Mouse (Mus musculus): Measurements from ENCODE around the gene Akap13. TPM values are rescaled to one million over a fixed set of nuclear protein-coding genes. Genes with fewer than 3 reads are reported as not detected.

Gene Akap13
- polyA plus RNA-seq, 1 experiment from 2014 or later: 32.1 TPM

DNA sequence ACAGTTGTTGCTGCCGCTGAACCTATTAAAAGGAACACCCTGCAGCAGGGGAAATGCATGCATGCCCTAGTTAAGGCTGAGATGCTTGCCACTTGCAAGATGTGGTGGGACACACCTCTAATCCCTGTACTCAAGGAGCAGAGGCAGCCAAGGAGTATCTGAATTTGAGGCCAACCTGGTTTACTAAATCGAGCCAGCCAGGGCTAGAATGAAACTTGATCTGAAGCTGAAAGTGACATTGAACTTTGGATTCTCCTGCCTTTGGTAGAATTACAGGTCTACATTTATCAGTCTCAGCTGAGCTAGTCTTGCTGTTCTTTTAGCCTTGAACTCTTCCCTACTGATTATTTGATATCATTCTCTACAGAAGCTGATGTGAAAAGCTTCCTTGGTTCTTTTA lies 172.5 kb downstream of the Akap13 start:
- no peak overlapping the region for H3K4me3 ChIP-seq (ENCODE audit: low read depth, low read length)
- no peak overlapping the region for H3K4me2 ChIP-seq (replicated peaks; ENCODE audit: low read depth, low read length)
- DNase-seq (ENCODE audit: low spot score) (no peak), ATAC-seq (ENCODE audit: low FRiP score) (no peak)
- no peaks in the 10 kb centered on the region for H3K27me3 ChIP-seq (ENCODE audit: control insufficient read depth, insufficient read depth, low read length)
- H3K9ac ChIP-seq (ENCODE audit: low read depth, low read length): no peak overlapping the region
- H3K36me3 ChIP-seq (ENCODE audit: control insufficient read depth, insufficient read depth, low read length): no peaks in the 10 kb centered on the region
- no peaks in the 10 kb centered on the region for H3K4me1 ChIP-seq (replicated peaks; ENCODE audit: control insufficient read depth, insufficient read depth, low read length)
- no peaks in the 10 kb centered on the region for H3K9me3 ChIP-seq (ENCODE audit: control insufficient read depth, low read length)
- 90% methylated on average over 2 of the region's 2 CpGs for WGBS
- no peak overlapping the region for H3K27ac ChIP-seq (ENCODE audit: low read depth, low read length)

DNA sequence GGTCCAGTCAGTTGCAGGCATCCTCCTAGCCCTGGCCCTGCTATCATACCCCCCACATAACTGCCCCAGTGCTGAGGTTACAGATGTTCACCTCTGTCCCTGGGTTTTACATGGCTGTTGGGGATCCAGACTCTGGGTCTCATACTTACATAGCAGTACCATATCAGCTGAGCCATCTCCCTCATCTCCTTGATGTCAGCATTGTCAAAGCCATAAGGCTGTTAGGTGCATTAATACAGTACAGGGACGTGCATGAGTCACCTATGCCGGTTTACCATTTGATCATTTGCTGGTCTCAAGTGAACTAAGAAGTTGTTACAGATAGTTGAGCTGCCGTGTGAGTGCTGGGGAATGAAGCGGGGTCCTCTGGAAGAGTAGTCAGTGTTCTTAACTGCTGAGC lies 174.3 kb downstream of the Akap13 start:
- no peak overlapping the region for H3K4me3 ChIP-seq (ENCODE audit: low read depth, low read length)
- no peaks in the 10 kb centered on the region for H3K27me3 ChIP-seq (ENCODE audit: control insufficient read depth, insufficient read depth, low read length)
- no peak overlapping the region for H3K27ac ChIP-seq (ENCODE audit: low read depth, low read length)
- DNase-seq (ENCODE audit: low spot score): no peak
- 93% methylated on average over 4 of the region's 4 CpGs for WGBS
- H3K9me3 ChIP-seq (ENCODE audit: control insufficient read depth, low read length): no peaks in the 10 kb centered on the region
- no peak for ATAC-seq (ENCODE audit: low FRiP score)
- H3K9ac ChIP-seq (ENCODE audit: low read depth, low read length): no peak overlapping the region
- no peaks in the 10 kb centered on the region for H3K4me1 ChIP-seq (replicated peaks; ENCODE audit: control insufficient read depth, insufficient read depth, low read length)
- H3K36me3 ChIP-seq (ENCODE audit: control insufficient read depth, insufficient read depth, low read length): no peaks in the 10 kb centered on the region
- H3K4me2 ChIP-seq (replicated peaks; ENCODE audit: low read depth, low read length): no peak overlapping the region

DNA sequence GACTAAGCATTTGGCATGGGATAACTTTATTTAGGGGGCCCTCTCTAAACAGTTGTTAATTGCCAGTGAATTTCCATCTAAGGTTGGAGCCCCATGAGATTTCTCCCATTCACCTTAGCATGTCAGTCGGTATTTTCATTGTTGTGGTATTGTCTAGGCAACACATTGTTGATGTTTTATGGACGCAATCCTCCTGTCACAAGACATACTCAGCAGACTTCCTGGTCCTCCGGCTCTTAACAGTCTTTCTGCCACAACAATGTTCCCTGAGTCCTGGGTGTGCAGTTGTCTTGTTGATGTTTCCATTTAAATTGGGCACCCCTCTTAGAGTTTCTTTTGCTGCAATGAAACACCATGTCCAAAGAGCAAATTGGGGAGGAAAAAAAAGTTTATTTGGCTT lies 177.6 kb downstream of the Akap13 start:
- DNase-seq (ENCODE audit: low spot score) (no peak), ATAC-seq (ENCODE audit: low FRiP score) (no peak)
- Histone ChIP-seq H3K27me3 (ENCODE audit: control insufficient read depth, insufficient read depth, low read length) (no peaks in the 10 kb centered on the region), H3K27ac (ENCODE audit: low read depth, low read length) (no peak overlapping the region), H3K9me3 (ENCODE audit: control insufficient read depth, low read length) (no peaks in the 10 kb centered on the region), H3K4me1 (replicated peaks; ENCODE audit: control insufficient read depth, insufficient read depth, low read length) (no peaks in the 10 kb centered on the region), H3K4me3 (ENCODE audit: low read depth, low read length) (no peak overlapping the region), H3K36me3 (ENCODE audit: control insufficient read depth, insufficient read depth, low read length) (no peaks in the 10 kb centered on the region), H3K4me2 (replicated peaks; ENCODE audit: low read depth, low read length) (no peak overlapping the region), H3K9ac (ENCODE audit: low read depth, low read length) (no peak overlapping the region)
- WGBS: 63% methylated on average over 3 of the region's 3 CpGs

DNA sequence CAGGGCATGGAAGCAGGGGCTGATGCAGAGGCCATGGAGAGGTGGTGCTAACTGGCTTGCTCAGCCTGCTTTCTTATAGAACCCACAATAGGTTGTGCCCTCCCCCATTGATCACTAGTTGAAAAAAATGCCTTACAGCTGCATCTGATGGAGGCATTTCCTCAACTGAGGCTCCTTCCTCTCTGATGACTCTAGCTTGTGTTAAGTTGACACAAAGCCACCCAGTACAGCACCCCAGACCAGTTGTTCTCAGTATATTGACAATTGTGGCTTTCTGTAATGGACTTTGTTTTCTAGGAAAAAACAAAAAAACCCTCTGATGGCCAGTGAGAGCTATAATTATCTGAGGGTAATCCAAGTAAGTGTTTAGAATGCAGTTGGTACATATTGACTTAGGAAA lies 178.1 kb downstream of the Akap13 start:
- ATAC-seq (ENCODE audit: low FRiP score) (no peak), DNase-seq (ENCODE audit: low spot score) (no peak)
- no peak overlapping the region for H3K4me2 ChIP-seq (replicated peaks; ENCODE audit: low read depth, low read length)
- no peaks in the 10 kb centered on the region for H3K4me1 ChIP-seq (replicated peaks; ENCODE audit: control insufficient read depth, insufficient read depth, low read length)
- no peak overlapping the region for H3K4me3 ChIP-seq (ENCODE audit: low read depth, low read length)
- H3K36me3 ChIP-seq (ENCODE audit: control insufficient read depth, insufficient read depth, low read length): no peaks in the 10 kb centered on the region
- no peaks in the 10 kb centered on the region for H3K9me3 ChIP-seq (ENCODE audit: control insufficient read depth, low read length)
- no peak overlapping the region for H3K9ac ChIP-seq (ENCODE audit: low read depth, low read length)
- no peaks in the 10 kb centered on the region for H3K27me3 ChIP-seq (ENCODE audit: control insufficient read depth, insufficient read depth, low read length)
- no peak overlapping the region for H3K27ac ChIP-seq (ENCODE audit: low read depth, low read length)

DNA sequence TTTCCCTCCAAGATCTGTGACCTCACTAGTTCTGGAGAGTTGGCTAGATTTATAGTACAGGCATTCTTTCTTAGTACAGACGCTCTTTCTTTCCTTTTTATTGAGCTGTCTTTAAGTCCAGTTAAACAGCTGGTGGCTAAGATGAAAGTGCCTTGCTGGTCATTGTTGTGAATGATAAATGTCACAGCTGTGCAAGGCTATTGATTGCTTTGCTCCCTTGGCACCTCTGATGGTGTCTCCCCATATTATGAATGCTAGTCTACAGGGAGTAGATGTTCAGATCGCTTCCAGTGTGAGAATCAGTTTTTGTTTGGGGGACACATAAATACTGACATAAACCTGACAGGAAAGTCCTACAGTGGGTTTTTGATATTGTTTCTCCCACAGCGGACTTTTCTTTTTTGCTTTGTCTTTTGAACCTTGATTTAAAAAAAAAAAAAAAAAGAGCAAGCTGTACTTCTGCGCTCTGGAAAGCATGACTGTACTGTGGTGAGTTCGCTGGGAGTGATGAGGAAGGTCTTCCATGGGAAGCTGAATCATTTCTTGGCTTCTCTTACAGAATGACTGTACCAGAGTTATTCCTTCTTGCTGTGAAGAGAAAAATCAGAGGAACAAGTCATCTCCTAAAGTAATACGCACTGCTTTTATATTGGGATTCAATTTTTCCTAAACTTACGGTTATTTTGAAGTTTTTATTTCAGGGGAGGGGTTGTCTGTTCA lies 178.6 kb downstream of the Akap13 start:
- Histone ChIP-seq H3K9me3 (ENCODE audit: control insufficient read depth, low read length) (no peaks in the 10 kb centered on the region), H3K9ac (ENCODE audit: low read depth, low read length) (no peak overlapping the region), H3K4me1 (replicated peaks; ENCODE audit: control insufficient read depth, insufficient read depth, low read length) (no peaks in the 10 kb centered on the region), H3K36me3 (ENCODE audit: control insufficient read depth, insufficient read depth, low read length) (no peaks in the 10 kb centered on the region), H3K27me3 (ENCODE audit: control insufficient read depth, insufficient read depth, low read length) (no peaks in the 10 kb centered on the region), H3K4me2 (replicated peaks; ENCODE audit: low read depth, low read length) (no peak overlapping the region), H3K27ac (ENCODE audit: low read depth, low read length) (no peak overlapping the region), H3K4me3 (ENCODE audit: low read depth, low read length) (no peak overlapping the region)
- 80% methylated on average over 7 of the region's 7 CpGs for WGBS
- ATAC-seq (ENCODE audit: low FRiP score) (no peak), DNase-seq (ENCODE audit: low spot score) (peak; percentile 8)

DNA sequence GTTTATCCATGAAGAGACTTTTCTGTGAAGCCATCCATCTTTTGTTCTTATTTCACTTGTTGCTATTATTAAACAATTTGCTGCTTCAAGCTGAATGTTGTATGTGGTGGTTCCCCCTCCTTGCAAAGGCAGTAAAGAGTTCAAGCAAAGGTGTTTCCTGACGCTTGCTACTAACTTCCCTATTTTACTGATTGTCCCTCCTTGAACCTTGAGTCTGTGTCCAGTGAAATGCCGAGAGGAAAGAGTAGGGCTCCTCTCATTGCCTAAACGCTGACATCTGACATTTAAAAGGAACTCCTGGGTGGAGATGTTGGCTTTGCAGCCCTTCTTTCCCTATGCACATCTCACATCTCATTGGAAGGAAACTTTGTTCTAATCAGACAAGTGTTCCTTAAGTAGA lies 183.4 kb downstream of the Akap13 start:
- DNase-seq (ENCODE audit: low spot score) (no peak), ATAC-seq (ENCODE audit: low FRiP score) (no peak)
- no peak overlapping the region for H3K9ac ChIP-seq (ENCODE audit: low read depth, low read length)

DNA sequence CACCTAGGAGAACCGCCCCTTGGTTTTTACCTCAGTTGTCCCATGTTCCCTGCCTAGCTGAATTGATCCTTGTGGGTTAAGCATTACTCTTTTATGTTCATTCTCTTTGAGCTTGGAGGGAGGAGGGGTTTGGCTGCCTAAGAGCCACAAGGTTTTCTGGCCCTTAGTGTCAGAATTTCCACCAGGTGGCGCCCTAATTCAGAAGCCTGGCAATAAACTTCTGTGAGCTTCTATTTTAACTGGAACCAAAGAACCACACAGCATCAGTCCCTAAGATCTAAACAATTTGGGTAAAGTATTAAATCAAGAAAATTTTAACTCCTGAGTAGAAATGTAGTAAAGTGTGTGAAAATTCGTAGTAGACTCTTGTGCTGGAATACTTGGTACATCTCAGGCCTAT lies 184.2 kb downstream of the Akap13 start:
- 27% methylated on average over 3 of the region's 3 CpGs for WGBS
- no peak overlapping the region for H3K27ac ChIP-seq (ENCODE audit: low read depth, low read length)
- no peaks in the 10 kb centered on the region for H3K27me3 ChIP-seq (ENCODE audit: control insufficient read depth, insufficient read depth, low read length)
- no peak for ATAC-seq (ENCODE audit: low FRiP score)
- H3K4me1 ChIP-seq (replicated peaks; ENCODE audit: control insufficient read depth, insufficient read depth, low read length): peaks cover 2% of the 10 kb centered on the region; the same call in 1 of the 2 replicates
- H3K36me3 ChIP-seq (ENCODE audit: control insufficient read depth, insufficient read depth, low read length): no peaks in the 10 kb centered on the region
- H3K9me3 ChIP-seq (ENCODE audit: control insufficient read depth, low read length): no peaks in the 10 kb centered on the region
- H3K4me3 ChIP-seq (ENCODE audit: low read depth, low read length): no peak overlapping the region
- peak; percentile 77 for DNase-seq (ENCODE audit: low spot score)
- no peak overlapping the region for H3K4me2 ChIP-seq (replicated peaks; ENCODE audit: low read depth, low read length)
- no peak overlapping the region for H3K9ac ChIP-seq (ENCODE audit: low read depth, low read length)

More for the DNA sequence above, 183.4 kb downstream of the Akap13 start:
- no peaks in the 10 kb centered on the region for H3K36me3 ChIP-seq (ENCODE audit: control insufficient read depth, insufficient read depth, low read length)
- peaks cover 2% of the 10 kb centered on the region; the same call in 1 of the 2 replicates for H3K4me1 ChIP-seq (replicated peaks; ENCODE audit: control insufficient read depth, insufficient read depth, low read length)
- 56% methylated on average over 3 of the region's 3 CpGs for WGBS
- H3K9me3 ChIP-seq (ENCODE audit: control insufficient read depth, low read length): no peaks in the 10 kb centered on the region
- no peak overlapping the region for H3K4me3 ChIP-seq (ENCODE audit: low read depth, low read length)
- no peaks in the 10 kb centered on the region for H3K27me3 ChIP-seq (ENCODE audit: control insufficient read depth, insufficient read depth, low read length)
- no peak overlapping the region for H3K27ac ChIP-seq (ENCODE audit: low read depth, low read length)
- H3K4me2 ChIP-seq (replicated peaks; ENCODE audit: low read depth, low read length): no peak overlapping the region

DNA sequence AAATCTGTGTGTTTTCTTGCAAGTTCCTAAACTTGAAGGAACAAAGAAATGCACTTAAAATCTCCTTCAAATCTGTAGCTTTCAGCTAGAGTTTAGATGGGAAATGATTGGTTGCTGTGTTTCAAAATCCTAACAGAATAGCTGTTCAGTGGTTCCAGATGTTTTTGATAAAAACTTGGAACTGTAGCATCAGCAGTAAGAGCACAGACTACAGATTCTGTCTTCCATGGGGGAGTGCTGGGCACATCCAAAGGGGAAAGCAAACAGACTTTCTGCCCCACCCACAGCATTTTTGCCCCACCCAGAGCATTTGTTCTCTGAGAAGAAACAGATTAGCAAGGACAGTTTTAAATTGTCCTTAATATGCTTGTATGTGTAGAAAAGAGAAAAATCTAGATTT lies 184.7 kb downstream of the Akap13 start:
- H3K4me2 ChIP-seq (replicated peaks; ENCODE audit: low read depth, low read length): no peak overlapping the region
- H3K36me3 ChIP-seq (ENCODE audit: control insufficient read depth, insufficient read depth, low read length): no peaks in the 10 kb centered on the region
- no peaks in the 10 kb centered on the region for H3K9me3 ChIP-seq (ENCODE audit: control insufficient read depth, low read length)
- H3K4me1 ChIP-seq (replicated peaks; ENCODE audit: control insufficient read depth, insufficient read depth, low read length): peaks cover 2% of the 10 kb centered on the region; the same call in 1 of the 2 replicates
- DNase-seq (ENCODE audit: low spot score): no peak
- H3K4me3 ChIP-seq (ENCODE audit: low read depth, low read length): no peak overlapping the region
- H3K9ac ChIP-seq (ENCODE audit: low read depth, low read length): no peak overlapping the region
- no peak overlapping the region for H3K27ac ChIP-seq (ENCODE audit: low read depth, low read length)
- H3K27me3 ChIP-seq (ENCODE audit: control insufficient read depth, insufficient read depth, low read length): no peaks in the 10 kb centered on the region
- no peak for ATAC-seq (ENCODE audit: low FRiP score)

DNA sequence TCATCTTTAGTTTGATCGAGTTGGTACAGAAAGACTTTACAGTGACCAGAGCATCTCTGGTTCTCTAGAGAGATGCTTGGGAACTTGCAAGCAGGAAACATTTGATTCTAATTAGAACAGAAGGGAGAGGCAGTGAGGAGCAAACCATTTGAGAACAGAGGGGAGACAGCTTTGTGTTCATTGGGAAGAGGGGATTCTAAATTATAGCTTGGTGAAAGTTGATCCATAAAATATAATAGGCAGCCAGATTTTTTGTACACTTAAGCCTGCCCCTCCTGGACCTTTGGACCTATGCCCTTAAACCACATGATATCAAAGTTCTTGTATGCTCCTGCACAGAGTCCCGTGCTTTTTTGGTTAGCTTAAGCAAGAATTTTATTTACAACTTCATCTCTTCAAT lies 185.3 kb downstream of the Akap13 start:
- DNase-seq (ENCODE audit: low spot score): no peak
- 78% methylated on average over 2 of the region's 2 CpGs for WGBS

More for the DNA sequence above, 185.3 kb downstream of the Akap13 start:
- Histone ChIP-seq H3K4me3 (ENCODE audit: low read depth, low read length) (no peak overlapping the region), H3K27me3 (ENCODE audit: control insufficient read depth, insufficient read depth, low read length) (no peaks in the 10 kb centered on the region), H3K4me1 (replicated peaks; ENCODE audit: control insufficient read depth, insufficient read depth, low read length) (peaks cover 2% of the 10 kb centered on the region; the same call in 1 of the 2 replicates), H3K9ac (ENCODE audit: low read depth, low read length) (no peak overlapping the region), H3K9me3 (ENCODE audit: control insufficient read depth, low read length) (no peaks in the 10 kb centered on the region), H3K36me3 (ENCODE audit: control insufficient read depth, insufficient read depth, low read length) (no peaks in the 10 kb centered on the region), H3K27ac (ENCODE audit: low read depth, low read length) (no peak overlapping the region), H3K4me2 (replicated peaks; ENCODE audit: low read depth, low read length) (no peak overlapping the region)
- no peak for ATAC-seq (ENCODE audit: low FRiP score)

Measured in hindbrain, embryonic 11.5 days (tissue).